Mouse (Mus musculus): ENCODE measurements around the gene Amy2a1. TPM values are rescaled to one million over a fixed set of nuclear protein-coding genes. Genes with fewer than 3 reads are reported as not detected.
"Not testable (repeated sequence)": the region's sequence is repeated elsewhere in the genome, so short reads cannot be mapped to it uniquely, and the experiment has no call there.

Gene Amy2a1
- total RNA-seq (2012; rRNA removed) (not detected in 2 replicates), polyA plus RNA-seq (2012; ENCODE audit: insufficient read depth in 1 of 2, insufficient read length in 2 of 2, low read depth in 1 of 2, low replicate concordance in 2 of 2, missing spikeins in 1 of 2) (not detected)

GRCm38 (mm10) chr3:113532328-113532727 lies at the start of gene Amy2a1:
Amy2a1 (minus strand) TSS chr3:113532428.
- H3K36me3 ChIP-seq (ENCODE audit: control insufficient read depth in 1 of 2, insufficient read depth in 2 of 2, low read length in 2 of 2); H3K27ac ChIP-seq (ENCODE audit: control insufficient read depth, low read depth, low read length); H3K27me3 ChIP-seq (ENCODE audit: control insufficient read depth in 1 of 2, insufficient read depth in 2 of 2, low read length in 2 of 2); H3K4me1 ChIP-seq (ENCODE audit: control insufficient read depth in 1 of 2, insufficient read depth in 2 of 2, low read length in 2 of 2); DNase-seq (ENCODE audit: low read depth, low spot score); H3K9me3 ChIP-seq (replicated peaks; ENCODE audit: insufficient read depth, low read length); H3K4me3 ChIP-seq (ENCODE audit: control insufficient read depth in 1 of 2, insufficient read depth in 1 of 2, low read depth in 2 of 2, low read length in 2 of 2); H3K79me2 ChIP-seq (ENCODE audit: control insufficient read depth, insufficient read depth, low read length, poor library complexity); H3K9ac ChIP-seq (ENCODE audit: control insufficient read depth, low read depth, low read length, poor library complexity, severe bottlenecking): not testable (repeated sequence)

GRCm38 (mm10) chr3:113574578-113574977 lies 42.4 kb upstream of the Amy2a1 start:
- H3K27me3 ChIP-seq (ENCODE audit: control insufficient read depth in 1 of 2, insufficient read depth in 2 of 2, low read length in 2 of 2): no peaks in the 10 kb centered on the region
- H3K9ac ChIP-seq (ENCODE audit: control insufficient read depth, low read depth, low read length, poor library complexity, severe bottlenecking): no peak overlapping the region
- no peaks in the 10 kb centered on the region for H3K9me3 ChIP-seq (replicated peaks; ENCODE audit: insufficient read depth, low read length)
- no peaks in the 10 kb centered on the region for H3K4me1 ChIP-seq (ENCODE audit: control insufficient read depth in 1 of 2, insufficient read depth in 2 of 2, low read length in 2 of 2)
- no peak overlapping the region for H3K4me3 ChIP-seq (ENCODE audit: control insufficient read depth in 1 of 2, insufficient read depth in 1 of 2, low read depth in 2 of 2, low read length in 2 of 2)
- DNase-seq (ENCODE audit: low read depth, low spot score): no peak
- no peak overlapping the region for H3K27ac ChIP-seq (ENCODE audit: control insufficient read depth, low read depth, low read length)
- no peak for TF ChIP-seq MYB (IDR thresholded peaks at IDR 0.05; ENCODE audit: low read depth, low read length)
- no peak for TF ChIP-seq POLR2A (IDR thresholded peaks at IDR 0.05; ENCODE audit: control insufficient read depth in 1 of 2, insufficient read depth in 1 of 2, low read depth in 1 of 2, low read length in 2 of 2, poor library complexity in 1 of 2)
- TF ChIP-seq TCF12 (IDR thresholded peaks at IDR 0.05; ENCODE audit: low read depth, low read length): no peak
- TF ChIP-seq ELF1 (IDR thresholded peaks at IDR 0.05; ENCODE audit: low read depth, low read length): no peak
- TF ChIP-seq ETS1 (IDR thresholded peaks at IDR 0.05; ENCODE audit: low read depth, low read length): no peak
- H3K36me3 ChIP-seq (ENCODE audit: control insufficient read depth in 1 of 2, insufficient read depth in 2 of 2, low read length in 2 of 2): no peaks in the 10 kb centered on the region
- no peaks in the 10 kb centered on the region for H3K79me2 ChIP-seq (ENCODE audit: control insufficient read depth, insufficient read depth, low read length, poor library complexity)

GRCm38 (mm10) chr3:113574138-113574537 lies 41.9 kb upstream of the Amy2a1 start:
- Histone ChIP-seq H3K9ac (ENCODE audit: control insufficient read depth, low read depth, low read length, poor library complexity, severe bottlenecking) (no peak overlapping the region), H3K36me3 (ENCODE audit: control insufficient read depth in 1 of 2, insufficient read depth in 2 of 2, low read length in 2 of 2) (no peaks in the 10 kb centered on the region), H3K27ac (ENCODE audit: control insufficient read depth, low read depth, low read length) (no peak overlapping the region), H3K27me3 (ENCODE audit: control insufficient read depth in 1 of 2, insufficient read depth in 2 of 2, low read length in 2 of 2) (no peaks in the 10 kb centered on the region), H3K4me3 (ENCODE audit: control insufficient read depth in 1 of 2, insufficient read depth in 1 of 2, low read depth in 2 of 2, low read length in 2 of 2) (no peak overlapping the region; a peak in 1 of 4 replicates), H3K9me3 (replicated peaks; ENCODE audit: insufficient read depth, low read length) (no peaks in the 10 kb centered on the region), H3K79me2 (ENCODE audit: control insufficient read depth, insufficient read depth, low read length, poor library complexity) (no peaks in the 10 kb centered on the region), H3K4me1 (ENCODE audit: control insufficient read depth in 1 of 2, insufficient read depth in 2 of 2, low read length in 2 of 2) (no peaks in the 10 kb centered on the region)
- no peak for TF ChIP-seq CHD2 (IDR thresholded peaks at IDR 0.05; ENCODE audit: low read length)
- no peak for TF ChIP-seq KAT2A (conservative IDR thresholded peaks at IDR 0.05; ENCODE audit: low read depth, low read length)
- TF ChIP-seq POLR2A (IDR thresholded peaks at IDR 0.05; ENCODE audit: control insufficient read depth in 1 of 2, insufficient read depth in 1 of 2, low read depth in 1 of 2, low read length in 2 of 2, poor library complexity in 1 of 2): no peak
- TF ChIP-seq ELF1 (IDR thresholded peaks at IDR 0.05; ENCODE audit: low read depth, low read length): no peak
- no peak for TF ChIP-seq MEF2A (IDR thresholded peaks at IDR 0.05; ENCODE audit: extremely low read depth, insufficient replicate concordance, low read depth, low read length, poor library complexity, severe bottlenecking)
- no peak for TF ChIP-seq ETS1 (IDR thresholded peaks at IDR 0.05; ENCODE audit: low read depth, low read length)
- no peak for TF ChIP-seq CTCF (IDR thresholded peaks at IDR 0.05 in 2 of 3, conservative IDR thresholded peaks at IDR 0.05 in 1 of 3; ENCODE audit: control insufficient read depth in 1 of 3, insufficient read depth in 1 of 3, low read depth in 2 of 3, low read length in 3 of 3, poor library complexity in 1 of 3, severe bottlenecking in 1 of 3)
- no peak for TF ChIP-seq TBP (IDR thresholded peaks at IDR 0.05; ENCODE audit: low read depth, low read length)
- no peak for TF ChIP-seq RAD21 (IDR thresholded peaks at IDR 0.05; ENCODE audit: low read depth, low read length)
- TF ChIP-seq MAZ (IDR thresholded peaks at IDR 0.05; ENCODE audit: low read depth, low read length): no peak
- TF ChIP-seq USF1 (IDR thresholded peaks at IDR 0.05; ENCODE audit: low read depth, low read length): no peak
- TF ChIP-seq GABPA (IDR thresholded peaks at IDR 0.05; ENCODE audit: low read depth, low read length): no peak
- TF ChIP-seq TCF12 (IDR thresholded peaks at IDR 0.05; ENCODE audit: low read depth, low read length): no peak
- TF ChIP-seq JUND (IDR thresholded peaks at IDR 0.05; ENCODE audit: low read depth, low read length): no peak
- no peak for DNase-seq (ENCODE audit: low read depth, low spot score)
